Mouse (Mus musculus) gastrocnemius, postnatal 10 days (tissue): ENCODE results near the gene Mrtfa. TPM values are rescaled to one million over a fixed set of nuclear protein-coding genes. Genes with fewer than 3 reads are reported as not detected.
A peak's percentile ranks its signal among the peaks of the same experiment; 100 is the strongest.
"Not testable (repeated sequence)": the region's sequence is repeated elsewhere in the genome, so short reads cannot be mapped to it uniquely, and the experiment has no call there.

Experiments used
- DNase-seq: peaks from one replicate; pipeline ENCODE4 v3.0.0; 2021; ENCODE audit warnings: mixed read lengths
- long read RNA-seq, 2 experiments: library from polyadenylated mRNA; stranded (forward); transcript quantifications; one replicate each; pipeline ENCODE4 v2.0.0; 2021
- total RNA-seq, 2 experiments: library from RNA; stranded (reverse); gene quantifications; 2 replicates each; pipeline ENCODE4 v1.2.3; 2021

Mrtfa gene
- 10 to 100 TPM; 39.2 to 50.1 TPM for total RNA-seq
- long read RNA-seq, experiment 1, full-length matches to known transcripts: 11 of 56 reads
- long read RNA-seq, experiment 1, partial matches to known transcripts: 16 of 56 reads
- long read RNA-seq, experiment 1, other reads (novel, unspliced or antisense): 29 of 56 reads
- long read RNA-seq, experiment 2, full-length matches to known transcripts: 5 of 52 reads
- long read RNA-seq, experiment 2, partial matches to known transcripts: 24 of 52 reads
- long read RNA-seq, experiment 2, other reads (novel, unspliced or antisense): 23 of 52 reads

DNA sequence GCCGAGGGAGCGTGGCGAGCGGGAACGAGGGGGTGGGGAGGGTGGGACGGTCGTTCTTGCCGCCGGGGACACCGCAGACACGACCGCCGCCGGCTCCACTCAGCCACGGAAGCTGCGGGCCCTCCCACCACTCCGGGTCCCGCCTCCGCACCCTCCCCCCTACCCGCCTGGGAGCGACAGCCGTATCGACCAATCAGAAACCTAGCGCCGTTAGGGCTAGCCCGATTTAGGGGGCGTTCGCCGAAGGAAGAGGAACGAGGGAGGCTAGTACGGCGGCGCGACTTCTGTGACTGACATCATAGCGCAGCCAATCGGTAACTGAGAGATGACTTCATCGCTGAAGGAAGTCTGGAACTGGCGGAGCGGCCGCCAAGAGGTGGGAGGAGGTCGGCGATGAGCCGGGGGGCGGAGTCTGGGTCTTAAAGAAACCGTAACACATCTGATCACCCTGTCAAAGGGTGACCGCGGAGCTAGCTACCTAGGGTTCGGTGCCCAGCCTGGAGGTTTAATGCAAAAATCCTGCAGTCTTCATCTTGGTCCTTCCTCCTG lies at the start of gene Mrtfa:
Gene Mrtfa, minus strand, starts transcription at position 128 of the 549 bp plus-strand sequence.
- peak; percentile 98 for DNase-seq

DNA sequence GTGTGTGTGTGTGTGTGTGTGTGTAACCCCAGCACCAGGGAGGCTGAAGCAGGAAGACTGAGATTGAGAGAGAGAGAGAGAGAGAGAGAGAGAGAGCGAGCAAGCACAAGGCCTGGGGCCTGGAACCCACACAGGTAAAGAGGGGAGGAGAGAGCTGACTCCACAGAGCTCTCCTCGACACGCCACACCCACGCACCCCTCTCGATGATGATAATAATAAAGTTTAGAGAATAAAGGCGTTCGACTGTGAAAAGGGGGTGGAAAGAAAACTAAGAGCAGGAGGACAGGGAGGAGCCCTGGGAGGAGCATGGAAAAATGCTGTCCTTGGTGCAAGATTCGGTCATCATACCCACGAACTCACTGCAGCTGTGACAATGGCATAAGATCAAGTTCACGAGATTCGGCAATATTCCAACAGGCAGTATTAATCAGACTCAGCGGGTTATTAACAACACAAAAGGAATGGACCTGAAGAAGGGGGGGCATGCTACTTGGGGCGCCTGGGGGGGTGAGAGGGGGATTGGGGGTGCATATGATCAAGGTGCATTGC lies 49.3 kb upstream of the Mrtfa start:
- DNase-seq: no peak

- peak; percentile 58 for DNase-seq
These were observed 48.7 kb upstream of the Mrtfa start for GRCm38 (mm10) chr15:81239261-81239660.

DNA sequence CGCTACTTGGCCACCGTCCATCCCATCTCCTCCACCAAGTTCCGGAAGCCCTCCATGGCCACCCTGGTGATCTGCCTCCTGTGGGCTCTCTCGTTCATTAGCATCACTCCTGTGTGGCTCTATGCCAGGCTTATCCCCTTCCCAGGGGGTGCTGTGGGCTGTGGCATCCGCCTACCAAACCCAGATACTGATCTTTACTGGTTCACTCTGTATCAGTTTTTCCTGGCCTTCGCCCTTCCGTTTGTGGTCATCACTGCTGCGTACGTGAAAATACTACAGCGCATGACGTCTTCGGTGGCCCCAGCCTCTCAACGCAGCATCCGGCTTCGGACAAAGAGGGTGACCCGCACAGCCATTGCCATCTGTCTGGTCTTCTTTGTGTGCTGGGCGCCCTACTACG lies 46.9 kb upstream of the Mrtfa start:
- DNase-seq: no peak

- no peak for DNase-seq
These were observed 45.5 kb upstream of the Mrtfa start for GRCm38 (mm10) chr15:81236062-81236461.

DNA sequence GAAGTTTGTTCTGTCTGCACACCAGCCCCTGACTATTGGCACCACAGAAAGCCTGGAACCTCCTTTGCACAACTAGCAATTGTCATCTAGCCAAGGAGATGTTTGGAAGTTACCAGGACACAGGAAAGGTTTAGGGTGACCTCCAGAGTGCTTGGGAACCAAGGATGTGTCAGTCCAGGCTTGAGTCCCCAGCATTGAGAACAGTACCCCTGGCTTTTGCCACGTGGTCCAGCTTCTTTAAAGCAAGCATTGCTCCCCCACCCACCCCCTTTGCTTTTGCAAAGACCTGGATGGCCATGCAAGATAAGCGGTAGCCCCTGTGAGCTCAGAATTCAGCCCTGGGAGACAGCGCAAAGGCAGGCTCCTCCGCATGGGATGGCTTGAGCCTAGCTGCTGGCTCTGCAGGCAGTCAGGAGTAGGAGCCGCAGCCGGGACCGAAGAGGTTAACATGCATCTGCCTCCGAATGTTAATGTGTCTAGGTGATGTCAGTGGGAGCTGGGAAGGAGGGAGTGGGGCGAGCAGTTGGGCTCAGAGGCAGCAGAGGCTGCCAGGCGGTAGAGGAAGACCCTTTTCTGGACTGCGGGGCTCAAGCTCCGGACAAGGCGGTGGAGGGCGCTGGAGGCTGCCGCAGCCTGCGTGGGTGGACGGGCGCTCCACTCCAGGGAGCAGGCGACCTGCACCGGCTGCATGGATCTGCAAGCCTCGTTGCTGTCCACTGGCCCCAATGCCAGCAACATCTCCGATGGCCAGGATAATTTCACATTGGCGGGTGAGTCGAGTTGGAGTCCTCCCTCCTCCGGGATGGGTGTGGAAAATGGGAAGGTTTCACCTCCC lies 44.7 kb upstream of the Mrtfa start, which contains the start of gene Mchr1:
Gene Mchr1, plus strand, starts transcription at position 414 of the 835 bp plus-strand sequence.
- DNase-seq: peak; percentile 59

GRCm38 (mm10) chr15:81231325-81231724 lies 40.8 kb upstream of the Mrtfa start:
- no peak for DNase-seq

DNA sequence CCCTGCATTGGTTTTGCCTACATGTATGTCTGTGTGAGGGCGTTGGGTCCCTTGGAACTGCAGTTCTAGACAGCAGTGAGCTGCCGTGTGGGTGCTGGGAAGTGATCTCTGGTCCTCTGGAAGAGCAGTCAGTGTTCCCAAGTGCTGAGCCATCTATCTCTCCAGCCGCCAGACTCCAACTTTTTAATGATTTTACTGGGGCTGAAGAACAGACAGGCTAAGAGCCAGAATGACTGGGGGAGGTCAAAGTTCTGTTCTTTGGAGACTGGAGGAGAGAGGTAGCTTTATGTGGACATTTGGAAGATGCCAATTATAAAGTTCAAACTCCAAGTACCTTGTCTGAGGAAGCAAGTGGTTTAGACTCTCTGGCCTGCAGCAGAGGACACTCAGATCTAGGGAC lies 39.2 kb upstream of the Mrtfa start:
- no peak for DNase-seq

- DNase-seq: no peak
These were observed 37.7 kb upstream of the Mrtfa start for GRCm38 (mm10) chr15:81228258-81228657.

- no peak for DNase-seq
These were observed 36.7 kb upstream of the Mrtfa start for GRCm38 (mm10) chr15:81227275-81227674.

DNA sequence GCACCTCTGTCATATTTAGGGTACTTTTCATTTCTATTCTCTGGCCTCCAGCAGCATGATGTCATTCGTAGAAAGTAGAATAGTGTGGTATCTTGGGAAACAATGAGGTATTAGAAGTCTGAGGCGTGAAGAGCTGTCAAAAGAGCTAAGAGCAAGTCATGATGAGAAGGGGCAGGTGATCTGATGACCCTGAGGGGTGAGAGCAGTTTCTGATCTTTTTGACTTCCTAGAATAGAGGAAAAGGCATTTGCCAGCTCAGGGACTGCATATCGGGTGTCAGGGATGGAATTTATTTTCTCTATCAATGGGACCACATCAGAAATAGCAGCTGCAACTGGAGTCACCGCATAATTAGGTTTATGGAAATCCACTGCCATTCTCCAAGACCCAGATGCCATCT lies 36.2 kb upstream of the Mrtfa start:
- DNase-seq: no peak

DNA sequence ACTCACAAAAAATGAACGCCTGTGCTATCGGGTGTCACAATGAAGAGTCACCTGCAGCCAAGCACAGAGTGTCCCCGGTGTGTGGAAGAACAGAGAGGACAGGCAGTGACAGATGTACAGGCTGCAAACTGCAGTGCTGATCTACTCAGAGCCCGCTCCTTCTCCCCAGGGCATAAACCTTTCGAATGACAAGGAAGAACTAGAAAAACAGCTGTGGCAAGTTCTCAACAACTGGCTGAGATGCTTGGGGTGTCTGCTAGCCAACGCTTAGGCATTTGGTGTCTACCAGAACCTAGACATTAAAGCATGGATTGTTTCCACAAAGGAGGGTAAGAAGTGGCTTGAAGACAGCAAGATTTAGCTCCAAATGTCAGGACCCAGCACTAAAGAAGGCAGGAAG lies 35.2 kb upstream of the Mrtfa start:
- DNase-seq: no peak

DNA sequence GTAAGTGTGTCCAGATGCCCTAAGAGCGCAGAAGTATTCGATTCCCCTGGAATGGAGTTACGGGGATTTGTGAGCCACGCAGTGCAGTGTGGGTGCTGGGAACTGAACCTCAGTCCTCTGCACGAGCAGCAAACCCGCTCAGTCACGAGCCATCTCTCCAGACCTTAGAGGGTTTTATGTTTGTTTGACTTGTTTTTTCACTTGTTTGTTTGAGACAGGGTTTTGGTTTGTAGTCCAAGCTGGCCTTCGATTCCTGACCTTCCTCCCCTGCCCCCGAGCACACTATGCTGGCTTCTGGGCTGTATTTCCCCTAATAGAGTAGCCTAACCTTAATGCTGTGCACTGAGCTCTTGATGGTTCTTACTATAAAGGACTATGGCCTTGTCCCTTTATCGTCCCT lies 34.5 kb upstream of the Mrtfa start:
- DNase-seq: no peak

GRCm38 (mm10) chr15:81221446-81221845 lies 30.9 kb upstream of the Mrtfa start:
- DNase-seq: peak; percentile 38

GRCm38 (mm10) chr15:81220051-81220450 lies 29.5 kb upstream of the Mrtfa start:
- DNase-seq: not testable (repeated sequence)

GRCm38 (mm10) chr15:81219054-81219453 lies 28.5 kb upstream of the Mrtfa start:
- no peak for DNase-seq

- DNase-seq: no peak
These were observed 26.5 kb upstream of the Mrtfa start for GRCm38 (mm10) chr15:81216906-81217653.

GRCm38 (mm10) chr15:81212976-81213375 lies 22.4 kb upstream of the Mrtfa start:
- peak; percentile 67 for DNase-seq

- no peak for DNase-seq
These were observed 19.9 kb upstream of the Mrtfa start for GRCm38 (mm10) chr15:81210496-81210895.

DNA sequence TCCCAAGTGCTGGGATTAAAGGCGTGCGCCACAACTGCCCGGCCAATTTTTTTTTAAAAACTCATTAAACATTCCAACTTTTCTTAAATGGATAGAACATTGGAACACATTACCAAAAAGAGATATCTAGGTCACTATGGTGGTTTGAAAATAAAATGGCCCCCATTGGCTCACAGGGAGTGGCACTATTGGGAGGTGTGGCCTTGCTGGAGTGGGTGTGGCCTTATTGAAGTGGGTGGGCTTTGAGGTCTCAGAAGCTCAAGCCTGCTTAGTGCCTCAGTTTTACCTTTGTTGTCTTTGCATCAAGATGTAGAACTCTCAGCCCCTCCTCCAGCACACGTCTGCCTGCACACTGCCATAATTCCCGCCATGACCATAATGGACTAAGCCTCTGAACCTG lies 11.9 kb upstream of the Mrtfa start:
- no peak for DNase-seq

GRCm38 (mm10) chr15:81199372-81199959 lies 8.9 kb upstream of the Mrtfa start:
- peak; percentile 86 for DNase-seq

DNA sequence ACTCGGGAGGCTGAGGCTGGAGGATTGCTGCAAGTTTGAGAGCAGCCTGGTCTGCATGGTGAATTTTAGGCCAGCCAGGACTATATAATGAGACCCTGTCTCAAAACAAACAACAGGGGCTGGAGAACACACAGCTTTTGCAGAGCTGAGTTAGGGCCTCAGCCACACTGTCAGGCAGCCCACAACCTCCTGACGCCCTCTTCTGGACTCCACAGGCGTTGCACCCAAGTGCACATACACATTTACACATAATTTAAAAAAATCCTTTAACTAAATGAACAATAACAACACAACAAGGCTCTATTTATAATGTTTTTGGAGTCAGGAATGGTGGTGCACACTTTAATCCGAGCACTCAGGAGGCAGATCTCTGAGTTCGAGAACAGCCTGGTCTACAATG lies 7.9 kb upstream of the Mrtfa start:
- DNase-seq: no peak
